Mouse (Mus musculus): ENCODE data around the gene Foxn4.

Gene Foxn4

DNA sequence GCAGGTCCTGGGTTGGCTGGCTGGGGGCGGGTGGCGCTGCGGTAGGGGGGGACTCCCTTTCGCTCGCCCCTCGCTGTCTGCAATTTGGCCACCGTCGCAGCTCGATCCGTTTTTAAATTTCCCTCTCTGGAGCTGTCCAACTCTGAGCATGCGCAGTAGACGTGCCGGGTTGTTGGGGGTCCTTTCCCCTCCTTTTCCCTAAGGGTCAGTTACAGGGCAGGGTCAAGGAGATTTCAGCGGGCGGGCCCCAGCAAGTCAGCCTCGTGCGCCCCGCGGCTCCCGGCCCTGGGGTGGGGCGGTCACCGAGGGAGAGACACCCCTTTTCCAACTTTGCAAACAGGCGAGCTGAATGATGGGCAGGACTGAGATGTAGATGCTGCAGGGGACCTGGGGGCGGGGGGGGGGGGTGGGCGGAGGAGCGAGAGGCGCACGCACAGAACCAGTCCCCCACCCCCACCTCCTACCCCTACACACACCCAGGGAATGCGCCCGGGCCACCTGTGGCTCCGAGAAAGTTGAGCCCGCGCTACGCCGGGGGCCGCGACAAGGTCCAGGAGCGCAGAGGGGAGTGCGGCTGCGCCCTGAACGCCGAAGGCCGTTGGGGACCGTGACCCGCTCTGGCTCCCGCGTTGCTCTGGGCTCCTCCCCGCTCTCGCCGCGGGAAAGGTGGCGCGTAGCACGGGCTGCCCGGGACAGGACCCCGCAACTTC, at the start of gene Foxn4:
Gene Foxn4, minus strand, starts transcription at position 115 of the 710 bp plus-strand sequence.
- no peak for DNase-seq

DNA sequence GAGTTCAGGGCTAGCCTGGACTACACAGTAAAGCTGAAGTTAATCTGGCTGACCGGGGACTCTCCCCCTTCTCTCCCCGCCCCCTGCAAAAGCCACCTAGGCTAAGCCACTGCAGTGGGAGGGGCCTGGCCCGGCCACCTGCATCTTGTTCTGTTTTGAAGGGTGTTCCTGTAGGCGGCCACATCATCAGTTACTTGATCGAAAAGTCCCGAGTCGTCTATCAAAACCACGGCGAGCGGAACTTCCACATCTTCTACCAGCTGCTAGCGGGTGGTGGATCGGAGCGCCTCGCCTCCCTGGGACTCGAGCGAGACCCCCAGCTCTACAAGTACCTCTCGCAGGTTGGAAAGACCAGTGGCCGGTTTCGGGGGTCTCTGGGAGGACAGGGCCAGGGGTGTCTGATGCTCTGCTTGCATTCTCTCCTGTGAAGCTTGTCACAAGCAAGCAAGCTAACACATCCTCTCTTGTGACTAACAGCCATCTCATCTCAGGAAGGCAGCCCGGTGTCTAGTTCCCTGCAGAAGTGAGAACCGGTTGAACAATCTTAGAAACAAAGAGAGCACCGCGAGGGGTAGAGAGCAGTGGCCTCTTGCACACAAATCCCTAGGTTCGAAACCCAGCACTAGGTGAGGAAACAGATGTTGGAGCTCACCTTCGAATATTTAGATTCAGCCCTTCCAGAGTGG, 49.6 kb upstream of the Foxn4 start:
- no peak for DNase-seq

DNA sequence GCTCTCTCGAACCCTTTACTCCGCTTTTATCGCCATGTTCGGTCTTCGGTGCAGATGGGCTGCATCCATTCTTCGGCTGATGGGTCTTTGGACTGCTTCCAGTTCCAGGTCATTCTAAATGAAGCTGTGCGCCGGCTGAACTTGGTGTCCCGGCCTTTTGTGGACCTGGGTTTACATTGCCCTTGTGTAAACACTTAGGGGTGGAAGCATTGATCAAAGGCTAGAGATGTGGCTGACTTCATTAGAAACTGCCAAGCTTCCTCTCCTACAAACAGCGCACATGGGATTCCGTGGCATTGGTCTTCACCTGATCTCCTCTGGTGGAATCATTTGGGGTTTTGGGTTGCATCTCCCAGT, 36.1 kb upstream of the Foxn4 start:
- DNase-seq: no peak

DNA sequence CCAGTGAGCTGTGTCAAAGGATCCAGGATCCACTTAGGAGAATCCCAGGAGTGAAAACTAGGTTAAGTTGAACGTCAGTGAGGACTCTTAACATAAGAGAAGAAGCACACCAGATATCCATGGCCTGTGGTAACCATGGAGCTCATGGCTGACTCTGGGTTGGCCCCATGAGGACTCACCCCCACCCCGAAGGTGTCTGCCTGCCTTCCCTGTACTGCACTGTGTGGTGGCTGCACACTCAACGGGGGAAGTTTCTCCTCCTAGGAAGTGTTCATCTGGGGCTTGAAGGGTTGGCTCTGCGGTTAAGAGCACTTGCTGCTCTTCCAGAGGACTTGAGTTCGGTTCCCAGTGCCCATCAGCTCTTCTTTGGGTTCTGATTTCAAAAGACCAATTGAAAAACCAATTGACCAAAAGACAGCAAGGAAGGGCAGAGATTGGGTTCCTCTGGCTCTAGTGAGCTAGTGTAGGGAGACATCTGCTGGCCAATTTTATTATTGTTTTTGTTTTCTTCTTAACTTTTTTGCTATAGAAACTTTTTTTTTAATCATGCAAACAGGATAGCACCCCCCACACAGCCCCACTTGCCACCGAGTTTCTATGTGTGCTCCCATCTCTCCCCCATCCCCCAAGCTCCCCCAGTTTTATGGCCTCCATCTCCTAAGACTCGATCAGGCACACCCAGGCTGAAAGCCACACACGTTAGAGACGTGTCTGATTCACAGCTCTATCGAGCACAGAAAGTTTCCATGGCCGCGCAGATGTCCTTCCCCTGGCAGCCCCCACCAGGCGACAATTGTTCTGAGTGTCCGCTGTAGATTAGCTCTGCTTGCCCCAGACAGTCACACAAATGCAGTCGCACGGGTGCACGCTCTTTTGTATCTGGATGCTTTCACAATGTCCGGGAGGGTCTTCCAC, 35.4 kb upstream of the Foxn4 start:
- no peak for DNase-seq

DNA sequence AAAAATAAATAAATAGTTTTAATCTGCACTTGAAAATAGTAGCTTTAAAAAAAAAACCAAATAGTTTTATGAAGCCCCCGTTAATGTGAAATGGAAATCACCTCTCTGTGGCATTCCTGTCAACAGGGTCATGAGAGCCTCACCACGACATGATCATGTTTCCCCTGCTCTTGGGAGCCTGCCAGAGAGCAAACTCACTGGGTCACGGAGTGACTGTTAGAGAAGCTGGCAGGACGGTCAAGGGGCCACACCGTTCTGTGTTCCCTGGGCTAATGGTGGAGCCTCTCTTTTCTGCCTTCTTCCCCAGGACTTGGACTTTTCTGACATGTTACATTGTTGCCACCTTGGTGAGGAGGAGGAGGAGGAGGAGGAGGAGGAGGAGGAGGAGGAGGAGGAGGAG, 32.9 kb upstream of the Foxn4 start:
- DNase-seq: no peak

DNA sequence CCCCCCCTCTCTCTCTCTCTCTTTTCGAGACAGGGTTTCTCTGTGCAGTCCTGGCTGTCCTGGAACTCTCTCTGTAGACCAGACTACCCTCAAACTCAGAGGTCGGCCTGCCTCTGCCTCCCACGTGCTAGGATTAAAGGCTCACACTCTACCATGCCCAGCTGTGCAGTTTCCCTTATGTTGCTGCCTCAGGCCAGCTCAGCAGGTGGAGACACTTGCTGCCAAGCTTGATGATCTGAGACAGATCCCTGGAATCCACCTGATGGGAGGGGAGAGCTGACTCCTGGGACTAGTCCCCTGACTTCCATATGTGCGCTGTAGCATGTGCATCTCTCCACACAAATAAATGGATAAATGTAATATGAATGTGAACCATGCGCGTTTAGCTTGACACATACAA, 29.6 kb upstream of the Foxn4 start:
- DNase-seq: no peak

DNA sequence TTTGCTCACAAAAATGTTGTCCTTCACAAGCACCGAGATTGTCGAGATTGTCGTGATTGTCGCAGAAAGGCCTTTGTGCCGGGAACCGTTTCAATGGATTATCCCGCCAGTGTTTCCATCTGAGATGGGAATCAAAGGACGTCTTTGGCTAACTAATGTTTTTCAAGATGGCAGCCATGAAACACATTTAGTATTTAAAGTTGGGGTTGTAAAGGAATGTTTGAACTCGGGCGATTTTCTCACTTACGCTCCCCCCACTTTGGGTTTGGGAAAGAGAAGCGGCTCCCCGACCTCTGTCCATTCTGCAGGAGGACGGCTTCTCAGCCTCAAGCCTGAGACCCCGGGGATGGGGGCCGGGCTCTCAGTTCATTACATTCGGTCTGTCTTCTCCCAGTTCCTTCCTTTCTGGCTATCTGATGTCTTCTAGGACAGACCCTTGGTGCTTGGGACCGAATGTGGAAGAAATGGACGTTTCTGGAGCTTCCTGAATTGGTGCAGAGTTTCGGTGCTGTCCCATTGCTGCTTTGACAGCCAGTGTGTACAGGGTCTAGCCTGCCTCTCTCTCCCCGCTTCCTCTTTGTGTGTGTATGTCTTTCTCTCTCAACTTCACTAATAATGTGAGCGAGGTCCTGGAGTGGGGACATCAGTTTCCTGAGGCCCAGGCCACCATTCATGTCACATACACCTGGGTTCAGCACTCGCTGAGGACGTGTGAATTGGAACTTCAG, 26.4 kb upstream of the Foxn4 start:
- DNase-seq: no peak

DNA sequence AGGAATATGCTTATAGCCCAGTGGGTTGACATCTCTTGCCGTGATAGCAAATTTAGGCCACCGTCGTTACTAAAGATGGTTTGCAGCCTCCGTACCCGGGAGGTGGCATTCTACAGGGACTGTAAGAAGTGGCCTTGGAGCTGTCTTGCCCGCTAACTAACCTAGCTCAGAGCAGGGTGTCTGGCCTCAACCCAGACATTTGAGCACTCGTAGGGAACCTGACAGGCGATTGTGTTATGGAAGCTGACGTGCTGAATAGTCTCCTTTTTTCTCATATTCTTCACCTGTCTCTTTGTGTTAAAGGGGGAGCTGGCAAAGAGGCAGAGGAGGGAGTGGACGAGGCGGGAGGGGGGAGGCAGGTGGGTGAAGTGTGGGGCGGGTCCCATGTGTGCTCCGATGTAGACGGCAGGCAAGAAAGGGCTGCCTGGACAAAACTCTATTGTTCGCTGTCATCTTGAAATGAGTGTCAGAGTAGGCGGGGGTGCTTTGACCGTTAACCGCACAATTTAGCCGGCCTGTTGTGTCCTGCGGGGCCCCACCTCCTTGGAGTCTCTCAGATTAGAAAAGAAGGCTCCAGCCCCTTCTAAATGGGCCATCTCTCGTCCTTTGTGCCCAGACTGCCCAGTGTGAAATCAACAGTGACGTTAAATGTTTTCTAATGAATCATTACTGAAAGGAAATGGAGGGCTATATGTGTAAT, 25.7 kb upstream of the Foxn4 start:
- no peak for DNase-seq

DNA sequence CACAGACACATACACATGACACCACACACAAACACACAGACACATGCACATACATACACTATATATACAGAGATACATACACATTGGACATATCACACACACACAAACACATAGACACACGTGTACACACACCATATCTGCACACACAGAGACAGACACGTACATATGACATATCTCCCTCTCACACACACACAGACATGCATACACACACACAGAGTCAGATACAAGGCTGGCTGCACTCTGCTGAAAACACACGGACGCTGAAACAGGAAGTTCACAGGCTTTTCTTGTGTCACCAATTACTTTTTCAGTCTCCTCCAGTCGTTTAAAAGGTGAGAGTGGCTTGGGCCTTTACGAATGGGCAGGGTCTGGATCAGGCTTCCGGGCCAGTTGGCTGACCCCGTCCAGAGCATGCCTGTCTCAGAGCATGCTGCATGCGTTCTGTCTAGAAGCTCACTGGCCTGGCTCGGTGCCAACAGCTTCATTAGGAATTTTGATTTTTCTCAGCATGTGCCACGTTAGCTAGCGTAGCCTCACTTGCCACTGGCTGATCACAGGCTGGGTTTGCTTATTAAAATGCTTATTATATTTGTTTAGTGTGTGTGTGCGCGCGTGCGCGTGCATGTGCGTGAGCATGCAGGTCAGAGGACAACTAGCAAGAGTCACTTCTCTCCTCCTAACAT, 24.7 kb upstream of the Foxn4 start:
- DNase-seq: no peak

DNA sequence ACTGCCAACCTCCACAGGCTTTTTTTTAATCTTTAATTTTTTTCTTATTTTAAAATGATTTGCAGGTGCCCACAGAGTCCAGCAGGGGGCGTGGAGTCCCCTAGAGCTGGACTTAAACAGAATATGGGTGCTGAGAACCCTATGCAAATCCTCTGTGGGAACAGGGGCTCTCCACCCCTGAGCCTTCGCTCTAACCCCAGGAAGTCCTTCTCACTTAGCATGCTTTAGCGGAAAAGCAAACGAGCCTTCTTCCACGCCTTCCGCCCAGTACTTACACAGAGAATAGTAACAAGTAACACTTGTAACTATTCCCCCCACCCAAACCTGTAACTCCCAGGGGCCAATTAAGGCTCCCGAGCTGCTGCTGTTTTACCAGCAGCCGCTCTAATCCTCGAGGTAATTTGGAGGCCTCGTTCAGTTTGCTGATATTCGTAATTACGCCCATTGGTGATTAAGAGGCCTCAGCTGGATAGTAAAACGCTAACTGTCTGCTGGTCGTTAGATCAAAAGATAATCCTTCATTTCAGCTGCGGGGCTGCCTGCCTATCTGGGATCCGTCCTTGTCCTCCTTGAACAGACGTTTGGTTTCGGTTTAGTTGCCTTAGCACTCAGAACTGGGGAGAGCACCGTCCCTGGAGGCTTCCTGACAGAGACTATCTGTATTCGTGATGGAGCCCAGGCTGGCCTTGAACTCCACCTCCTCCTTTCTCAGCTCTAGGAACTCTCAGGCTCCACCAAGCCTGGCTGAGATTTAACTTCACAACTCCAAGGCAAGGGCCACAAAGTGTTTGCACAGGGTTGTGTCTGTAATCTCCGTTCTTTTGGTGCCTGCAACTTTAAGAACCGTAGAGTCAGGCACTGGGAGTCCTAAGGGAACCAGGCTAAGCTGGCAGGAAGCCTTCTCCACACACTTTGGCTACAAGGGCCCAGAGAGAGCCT, 23.4 kb upstream of the Foxn4 start:
- no peak for DNase-seq

DNA sequence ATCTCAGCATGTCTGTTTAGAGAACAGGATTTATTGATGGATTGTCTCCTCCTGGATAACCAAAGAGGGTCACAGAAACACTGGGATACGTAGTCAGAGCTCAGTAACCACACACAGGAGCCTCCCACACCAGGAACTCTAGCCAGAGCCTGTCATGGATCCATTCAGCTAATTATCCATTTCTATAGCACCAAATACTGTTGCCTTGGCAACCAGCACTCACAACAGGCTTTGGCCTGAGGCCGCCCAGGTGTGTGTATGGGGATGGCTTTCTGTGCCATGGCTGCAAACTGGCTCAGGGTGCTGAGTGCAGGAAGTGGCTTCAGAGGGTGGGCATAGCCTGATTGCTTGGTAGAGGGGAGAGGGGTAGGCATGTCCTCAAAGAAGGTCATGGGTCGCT, 16.4 kb upstream of the Foxn4 start:
- no peak for DNase-seq

DNA sequence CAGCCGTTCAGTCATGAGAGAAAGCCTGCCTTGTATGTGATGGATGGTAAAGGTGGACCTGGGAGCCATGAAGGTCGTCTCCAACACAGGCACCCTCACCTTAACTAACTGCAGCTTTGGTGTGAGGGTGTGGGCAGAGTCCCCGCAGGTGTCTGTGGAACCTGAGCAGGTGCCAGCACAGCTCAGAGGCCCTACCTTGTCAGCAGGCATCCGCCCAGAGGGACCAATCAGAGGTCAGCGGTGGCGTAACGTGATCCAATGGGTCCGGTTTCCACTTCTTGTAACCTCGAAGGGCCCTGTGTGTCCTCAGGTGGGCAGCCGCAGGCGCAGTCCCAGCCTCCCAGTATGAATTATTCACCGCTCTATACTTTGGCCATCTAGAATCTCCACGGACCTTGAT, 15.3 kb upstream of the Foxn4 start, which contains the start of gene Myo1h:
Gene Myo1h, plus strand, starts transcription at position 293 of the 400 bp plus-strand sequence.
- no peak for DNase-seq

DNA sequence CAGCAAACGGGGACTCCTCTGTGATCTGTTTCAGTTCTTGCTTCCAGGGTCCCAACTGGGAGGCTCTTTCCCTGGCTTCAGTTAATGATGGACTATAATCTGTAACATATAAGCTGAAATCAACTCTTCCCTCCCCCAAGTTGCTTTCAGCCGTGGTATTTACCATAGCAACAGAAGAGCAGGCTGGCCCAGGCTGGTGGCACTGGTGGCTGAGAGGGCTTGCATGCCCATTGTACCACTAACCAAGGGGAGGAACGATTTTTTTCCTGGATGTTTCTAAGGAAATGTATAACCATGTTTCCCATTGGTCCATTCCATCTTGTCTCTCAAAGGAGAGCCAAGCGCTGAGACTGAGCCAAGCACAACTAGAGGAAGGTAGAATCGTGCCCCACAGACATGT, 14.8 kb upstream of the Foxn4 start:
- DNase-seq: no peak

DNA sequence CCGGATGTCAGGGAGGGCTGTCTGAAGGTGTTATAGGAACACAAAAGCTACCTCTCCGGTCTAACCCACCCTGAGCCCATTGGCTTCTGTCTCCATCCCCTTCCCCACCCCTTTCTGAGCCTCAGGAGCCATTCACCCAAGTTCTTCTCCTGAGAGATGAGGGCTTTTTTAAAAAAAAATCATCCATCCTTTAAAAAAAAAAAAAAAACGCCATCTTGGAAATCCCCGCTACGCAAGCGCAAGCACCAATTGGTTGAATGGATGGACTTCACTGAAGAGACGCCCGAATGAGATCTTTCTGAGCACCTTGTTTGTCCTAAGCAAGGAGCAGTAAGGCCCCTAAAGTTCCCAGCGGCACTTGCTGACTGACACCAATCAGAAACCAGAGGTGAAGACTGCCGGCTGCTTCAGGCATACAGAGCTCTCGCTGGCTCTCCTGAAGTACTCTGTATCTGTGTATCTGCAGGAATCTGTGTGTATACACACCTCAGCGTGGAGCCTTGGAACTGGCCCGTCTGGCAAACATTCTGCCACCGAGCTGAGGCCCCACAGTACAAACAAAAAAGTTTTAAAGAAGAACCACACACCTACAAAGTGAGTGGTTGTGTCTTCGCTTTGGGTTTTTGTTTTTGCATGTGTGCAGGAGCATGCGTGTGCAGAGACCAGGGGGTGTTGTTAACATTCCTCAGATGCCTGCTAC, 13.4 kb upstream of the Foxn4 start:
- no peak for DNase-seq

DNA sequence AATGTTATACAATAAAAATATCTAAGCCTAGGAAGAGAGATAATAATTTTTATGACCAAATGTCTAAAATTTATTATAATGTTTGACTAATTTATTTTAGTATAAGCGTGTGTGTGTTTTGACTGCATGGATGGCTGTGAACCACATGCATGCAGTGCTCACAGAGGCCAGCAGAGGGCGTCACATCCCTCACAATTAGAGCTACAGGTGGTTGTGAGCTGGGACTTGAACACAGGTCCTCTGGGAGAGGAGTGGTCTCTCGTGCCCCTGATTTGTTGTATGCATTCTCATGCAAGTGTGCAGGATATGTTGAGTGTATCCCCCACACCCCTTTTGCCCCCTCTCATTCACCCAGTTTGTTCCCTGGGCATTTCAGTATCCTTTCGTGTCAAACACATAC, 12.5 kb upstream of the Foxn4 start:
- DNase-seq: no peak

DNA sequence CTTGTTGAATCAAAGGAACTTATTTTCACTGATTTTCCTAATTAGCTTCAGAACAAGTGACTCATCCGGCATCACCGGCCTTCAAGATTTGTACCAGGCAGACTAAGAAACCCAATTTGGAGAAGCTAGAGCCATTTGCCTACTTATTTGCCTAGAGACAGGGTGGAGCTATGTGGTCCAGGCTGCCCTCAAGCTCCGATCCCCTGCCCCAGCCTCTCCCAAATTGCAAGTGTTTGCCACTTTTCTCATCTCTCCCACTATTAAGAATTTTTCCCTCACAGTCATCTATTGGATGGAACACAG, 11.7 kb upstream of the Foxn4 start:
- no peak for DNase-seq

DNA sequence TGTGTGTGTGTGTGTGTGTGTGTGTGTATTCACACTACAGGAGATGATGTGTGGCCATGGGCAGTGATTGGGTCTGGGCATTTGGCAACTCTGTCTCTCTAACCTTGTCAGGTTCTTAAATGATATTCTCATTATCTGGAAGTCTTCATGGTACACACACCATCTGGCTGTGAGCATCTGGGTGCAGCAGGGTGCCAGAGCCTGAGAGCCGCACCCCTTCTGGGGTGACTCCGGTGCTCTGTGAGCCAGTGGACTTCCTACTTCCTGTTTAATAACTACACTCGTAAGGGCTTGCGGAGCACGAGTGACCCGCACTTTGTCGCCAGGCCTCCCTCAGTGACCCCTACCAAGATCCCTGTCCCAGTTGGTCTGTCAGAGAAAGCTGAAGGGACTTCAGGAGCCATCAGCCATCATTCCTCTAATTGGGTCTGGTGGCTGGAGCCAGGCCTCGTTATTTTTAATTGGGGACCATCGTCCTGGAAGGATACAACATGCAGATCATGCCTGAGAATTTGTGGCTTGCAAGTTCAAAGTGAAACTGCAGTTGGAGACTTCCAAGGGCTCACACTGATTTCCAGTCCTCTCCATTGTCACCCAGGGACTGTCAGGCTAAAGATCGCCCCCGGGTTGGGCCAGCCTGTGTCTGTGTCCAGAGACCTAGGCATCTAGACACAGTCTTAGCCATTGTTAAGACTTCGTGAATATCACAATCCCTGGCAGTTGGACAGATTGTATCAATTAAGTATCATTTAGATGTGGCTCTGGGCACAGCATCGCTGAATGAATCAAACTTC, 11.2 kb upstream of the Foxn4 start:
- no peak for DNase-seq

DNA sequence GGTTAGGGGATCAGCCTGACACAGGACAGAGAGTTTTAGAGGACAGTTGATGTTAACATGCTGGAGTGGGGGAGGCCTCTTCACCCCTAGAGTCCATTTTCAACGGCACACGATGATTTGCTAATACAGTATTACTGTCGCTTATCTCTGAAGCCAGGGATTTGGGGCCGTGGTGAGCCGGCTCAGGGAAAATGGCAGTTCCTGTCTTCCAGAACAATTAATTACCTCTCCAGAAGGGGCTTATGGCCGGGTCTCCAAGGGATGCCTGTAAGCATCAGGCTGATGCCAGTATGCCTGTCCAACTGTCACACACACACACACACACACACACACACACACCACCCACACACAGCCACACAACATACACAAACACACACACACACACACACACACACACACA, 8.7 kb upstream of the Foxn4 start:
- DNase-seq: no peak

Measured in cerebellum, adult 8-10 months (tissue).